Mouse (Mus musculus) kidney, adult 2 months (tissue): Measurements from ENCODE around the gene Mettl27.

Experiments
- CTCF ChIP-seq: fragments of 200-500 bp; conservative IDR thresholded peaks from 2 replicates; pipeline ENCODE4 v1.5.1; 2011; ENCODE audit warnings: low read depth, mild to moderate bottlenecking, control low read depth, low read length, moderate library complexity, mixed read lengths; ENCODE audit not compliant: insufficient read depth, insufficient read length
- POLR2A ChIP-seq: fragments of 200-500 bp; IDR thresholded peaks from one replicate; pipeline ENCODE4 v1.6.1; 2011; ENCODE audit warnings: low read depth, low read length, control low read depth

DNA sequence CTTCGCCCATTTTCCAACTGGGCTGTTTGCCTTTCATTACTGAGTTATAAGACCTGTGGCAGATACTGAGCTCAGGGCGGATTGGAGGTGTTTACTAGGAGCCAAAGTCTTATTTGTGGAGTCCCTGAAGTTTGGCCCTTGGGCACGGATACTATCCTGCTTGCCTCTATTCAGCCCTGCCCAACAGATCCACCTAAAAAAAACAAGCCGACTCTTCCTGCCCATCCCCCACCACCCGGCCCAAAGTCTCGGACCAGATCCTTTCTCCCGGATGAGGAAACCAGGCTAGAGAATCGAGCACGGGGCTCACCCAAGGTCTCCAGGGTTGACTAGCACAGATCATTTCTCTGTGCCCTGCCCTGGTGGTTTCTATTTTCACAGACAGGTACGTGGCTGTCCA, 49.0 kb downstream of the Mettl27 start:
- no peak for TF ChIP-seq CTCF
- TF ChIP-seq POLR2A: no peak
